Mouse (Mus musculus): Measurements from ENCODE around the gene Kctd2. TPM values are rescaled to one million over a fixed set of nuclear protein-coding genes. Genes with fewer than 3 reads are reported as not detected.
"Not testable (repeated sequence)": the region's sequence is repeated elsewhere in the genome, so short reads cannot be mapped to it uniquely, and the experiment has no call there.

Kctd2 gene
- total RNA-seq, 1 experiment from 2014 or later, result 12.3 TPM

DNA sequence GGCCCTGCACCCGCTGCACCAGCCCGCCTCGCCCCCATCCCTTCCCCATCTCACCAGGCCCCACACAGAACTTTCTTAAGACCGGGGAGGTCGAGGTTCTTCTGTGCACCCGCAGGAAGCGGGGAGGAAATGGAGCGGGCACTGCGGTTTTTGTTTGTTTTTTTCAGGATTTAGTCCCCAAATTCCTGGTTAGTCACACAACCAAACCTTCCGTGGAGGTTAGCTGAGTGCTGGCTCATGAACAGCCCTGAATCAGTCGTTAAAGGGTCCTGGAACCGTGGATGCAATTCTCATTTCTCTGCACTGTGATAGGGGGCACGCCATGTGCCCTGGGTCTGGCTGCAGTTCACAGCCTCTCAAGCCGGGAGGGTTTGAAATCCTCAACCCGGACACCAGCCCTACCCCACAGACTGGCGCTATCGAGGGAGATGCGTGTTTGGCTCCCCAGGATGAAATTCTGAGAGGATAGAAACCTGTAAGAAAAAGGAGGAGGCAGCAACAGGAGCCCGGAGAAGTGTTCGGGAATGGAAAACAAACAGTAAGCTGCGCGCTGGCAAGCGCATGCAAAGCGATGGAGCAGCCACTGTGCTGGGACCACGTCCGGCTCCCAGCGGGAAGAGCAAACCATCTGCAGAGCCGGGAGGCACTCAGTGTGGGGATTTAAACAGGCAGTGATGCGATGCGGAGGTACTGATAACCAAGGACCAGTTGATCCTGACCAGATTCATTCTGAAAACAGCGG lies 15.8 kb downstream of the Kctd2 start:
- ATAC-seq (replicated peaks; ENCODE audit: low read depth, poor library complexity, severe bottlenecking), result no peak

DNA sequence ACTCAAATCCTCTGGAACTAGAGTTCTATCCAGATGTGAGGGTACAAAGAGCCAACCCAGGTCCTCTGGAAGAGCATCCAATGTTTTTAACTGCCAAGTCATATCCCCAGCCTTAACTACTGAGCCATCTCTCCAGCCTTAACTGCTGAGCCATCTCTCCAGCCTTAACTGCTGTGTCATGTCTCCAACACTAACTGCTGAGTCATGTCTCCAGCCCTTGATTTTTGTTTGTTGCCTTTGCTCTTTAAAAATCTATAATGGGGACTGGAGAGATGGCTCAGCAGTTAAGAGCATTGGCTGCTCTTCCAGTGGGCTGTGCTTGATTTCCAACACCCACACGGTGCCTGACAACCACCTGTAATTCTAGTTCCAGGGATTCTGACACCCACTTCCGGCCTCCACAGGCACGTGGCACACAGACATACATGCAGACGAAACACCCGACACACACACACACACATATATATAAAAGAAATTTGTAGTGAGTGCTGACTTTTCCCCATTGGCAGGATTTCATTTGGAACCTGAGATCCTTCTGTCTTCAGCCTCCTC lies 17.7 kb downstream of the Kctd2 start:
- ATAC-seq (replicated peaks; ENCODE audit: low read depth, poor library complexity, severe bottlenecking), result no peak

DNA sequence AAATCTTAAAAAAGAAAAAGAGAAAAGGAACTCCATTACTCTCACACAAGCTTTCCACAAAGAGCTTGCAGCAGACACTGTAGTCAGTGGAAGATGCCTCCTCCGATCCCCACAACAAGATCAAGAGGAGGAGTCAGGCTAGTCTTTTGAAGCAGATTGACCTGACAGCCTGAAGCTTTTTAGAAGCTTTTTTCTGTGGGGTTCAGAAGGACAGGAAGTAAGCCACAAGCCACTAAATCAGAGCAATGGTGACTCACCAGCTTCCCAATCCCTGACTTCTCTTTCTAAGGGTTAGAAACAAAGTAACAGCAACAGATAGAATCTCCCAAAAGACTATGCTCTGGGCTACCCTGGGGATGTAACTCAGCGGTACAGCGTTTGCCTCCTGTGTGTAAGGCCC lies 19.4 kb downstream of the Kctd2 start:
- 0 out of 2 replicates have a peak, but pooled peaks have one; percentile 22 for ATAC-seq (replicated peaks; ENCODE audit: low read depth, poor library complexity, severe bottlenecking)

DNA sequence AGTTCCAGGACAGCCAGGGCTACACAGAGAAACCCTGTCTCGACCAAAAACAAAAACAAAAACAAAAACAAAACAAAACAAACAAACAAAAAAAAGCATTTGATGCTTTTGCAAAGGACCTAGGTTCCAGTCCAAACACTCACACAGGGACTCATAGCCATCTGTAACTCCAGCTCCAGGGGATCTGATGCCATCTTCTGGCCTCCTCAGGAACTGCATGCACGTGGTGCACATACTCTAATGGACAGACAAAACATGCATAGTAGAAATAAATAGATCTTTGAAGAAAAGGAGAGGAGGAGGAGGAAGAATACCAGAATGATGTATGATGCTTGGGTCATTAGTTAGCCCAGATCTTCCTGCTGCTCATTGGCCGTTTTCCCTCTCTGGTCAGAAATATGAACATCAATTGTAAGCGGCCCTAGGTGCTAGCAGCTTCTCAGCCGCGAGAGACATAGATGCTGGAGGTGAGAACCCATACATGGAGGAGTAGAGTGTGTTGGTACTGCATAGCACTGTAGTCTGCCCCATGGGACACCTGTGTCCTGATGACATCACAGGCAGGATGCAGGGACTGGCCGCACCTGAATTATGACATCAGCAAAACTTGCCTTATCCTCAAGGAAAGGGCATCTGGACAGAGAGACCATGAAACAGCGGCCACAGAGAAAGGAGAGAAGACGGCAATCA lies 20.1 kb downstream of the Kctd2 start, which contains the start of gene Trim80:
Trim80 (plus strand) TSS at position 640 of the 690 bp plus-strand sequence.
- ATAC-seq (replicated peaks; ENCODE audit: low read depth, poor library complexity, severe bottlenecking), result no peak

DNA sequence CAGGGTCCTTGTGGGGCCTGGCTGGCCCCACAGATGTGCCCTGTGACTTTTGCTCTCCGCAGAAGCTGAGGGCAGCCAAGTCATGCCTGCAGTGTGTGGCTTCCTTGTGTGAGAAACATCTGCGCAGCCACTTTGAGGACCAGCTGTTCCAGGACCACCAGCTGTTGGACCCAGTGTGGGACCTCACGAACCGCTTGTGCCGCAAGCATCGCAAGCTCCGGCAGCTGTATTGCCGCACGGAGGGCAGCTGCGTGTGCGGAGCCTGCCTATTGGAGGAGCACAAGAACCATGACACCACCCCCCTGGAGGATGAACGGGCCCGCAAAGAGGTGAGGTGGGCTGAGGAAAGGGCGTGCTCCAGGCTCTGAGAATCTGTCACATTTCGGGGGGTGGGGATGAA lies 21.5 kb downstream of the Kctd2 start:
- ATAC-seq (replicated peaks; ENCODE audit: low read depth, poor library complexity, severe bottlenecking), result no peak

DNA sequence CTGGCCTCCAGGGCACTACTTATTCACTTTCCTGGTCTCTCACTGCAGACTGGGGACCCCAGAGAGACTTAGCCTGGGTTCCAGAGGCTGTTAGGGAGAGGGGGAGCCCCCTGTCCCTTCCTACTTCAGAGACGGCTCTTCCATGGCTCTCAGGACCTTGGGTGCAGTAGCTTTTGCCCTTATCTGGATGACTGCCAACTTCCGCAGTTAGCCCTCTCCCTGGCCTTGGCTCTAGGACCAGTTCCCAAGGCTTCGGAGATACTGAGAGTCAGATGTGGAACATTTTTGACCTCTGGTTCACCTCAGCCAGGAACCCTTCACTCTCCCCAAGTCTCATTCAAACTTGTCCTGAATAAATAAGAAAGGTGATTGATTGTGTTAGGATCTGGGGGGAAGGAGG lies 27.0 kb downstream of the Kctd2 start:
- no peak for ATAC-seq (replicated peaks; ENCODE audit: low read depth, poor library complexity, severe bottlenecking)

DNA sequence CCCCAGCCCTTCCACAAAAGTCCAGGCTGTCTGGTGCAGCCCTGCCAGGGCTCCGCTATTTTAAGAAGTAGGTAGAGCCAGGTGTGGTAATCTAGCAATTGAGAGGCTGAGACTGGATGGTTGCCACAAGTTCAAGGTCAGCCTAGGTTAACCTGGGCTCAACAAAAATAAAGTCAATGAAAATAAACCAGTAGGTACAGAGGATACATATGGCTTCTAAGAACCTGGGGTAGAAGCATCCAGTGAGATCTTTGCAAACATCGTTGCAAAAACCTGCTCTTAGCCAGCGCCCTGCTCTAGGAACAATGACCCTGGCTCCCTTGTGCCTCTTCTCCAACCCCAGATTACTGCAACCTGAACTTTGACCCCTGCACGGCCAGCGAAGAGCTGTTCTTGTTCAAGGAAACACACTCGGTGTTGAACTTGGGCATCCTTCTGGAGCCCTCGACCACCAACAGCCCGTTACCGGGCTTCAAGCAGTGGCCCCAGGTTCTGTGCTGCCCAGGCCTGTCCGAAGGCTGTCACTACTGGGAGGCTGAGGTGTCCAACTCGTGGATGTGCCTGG lies 27.5 kb downstream of the Kctd2 start:
- ATAC-seq (replicated peaks; ENCODE audit: low read depth, poor library complexity, severe bottlenecking), result no peak

DNA sequence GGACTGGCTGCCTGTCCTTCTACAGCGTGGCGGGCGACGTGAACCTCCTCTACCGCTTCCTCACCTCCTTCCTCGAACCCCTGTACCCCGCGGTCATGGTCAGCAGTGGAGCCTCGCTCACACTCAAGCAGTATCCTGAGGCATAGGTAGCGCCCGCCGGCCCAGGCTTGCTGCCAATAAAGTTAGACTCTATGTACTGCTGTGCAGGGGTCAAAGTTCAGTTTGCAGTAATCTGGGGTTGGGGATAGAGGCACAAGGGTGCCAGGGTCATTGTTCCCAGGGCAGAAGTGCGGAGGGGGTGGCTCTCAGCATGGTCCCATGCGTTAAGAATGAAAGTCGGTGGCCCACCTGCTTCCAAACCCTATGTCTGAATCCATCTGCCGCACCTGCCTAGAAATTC lies 28.1 kb downstream of the Kctd2 start:
- ATAC-seq (replicated peaks; ENCODE audit: low read depth, poor library complexity, severe bottlenecking), result no peak

DNA sequence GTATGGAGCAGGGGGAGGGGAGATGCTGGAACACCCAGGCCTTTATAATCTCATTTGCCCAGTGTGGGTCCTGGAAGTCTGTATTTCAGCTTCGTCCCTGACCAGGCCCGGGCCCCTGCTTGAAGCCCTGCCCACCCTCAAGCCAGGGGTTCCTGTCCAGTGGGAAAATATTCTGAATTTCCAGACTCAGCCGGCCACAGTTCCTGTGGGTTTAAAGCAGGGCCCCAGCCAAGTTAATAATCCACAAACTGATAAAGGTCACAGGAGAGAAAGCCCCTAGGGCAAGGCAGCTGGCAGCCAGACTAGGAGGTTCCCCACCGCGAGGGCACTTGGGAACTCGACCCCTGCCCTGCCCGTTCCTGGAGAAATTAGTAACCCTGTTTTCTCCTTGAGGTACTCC lies 29.1 kb downstream of the Kctd2 start:
- ATAC-seq (replicated peaks; ENCODE audit: low read depth, poor library complexity, severe bottlenecking), result no peak

DNA sequence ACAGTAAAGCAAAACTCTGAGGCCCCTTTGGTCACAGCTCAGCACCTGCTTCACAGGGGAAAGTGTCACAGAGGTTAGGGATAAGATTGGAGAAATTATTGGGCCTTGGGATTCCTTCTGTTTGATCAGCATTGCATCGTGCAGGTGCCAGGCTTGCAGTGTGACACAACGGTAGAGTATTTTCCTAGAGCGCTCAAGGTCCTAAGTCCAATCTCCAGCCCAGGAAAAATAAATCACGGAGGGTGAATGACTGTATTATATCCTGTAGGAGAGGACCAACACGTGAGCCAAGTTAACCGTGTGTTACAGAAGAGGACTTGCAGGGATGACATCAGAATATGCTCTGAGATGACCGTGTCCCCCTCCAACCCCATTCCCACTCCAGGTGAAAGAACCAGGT lies 30.2 kb downstream of the Kctd2 start:
- ATAC-seq (replicated peaks; ENCODE audit: low read depth, poor library complexity, severe bottlenecking), result no peak

DNA sequence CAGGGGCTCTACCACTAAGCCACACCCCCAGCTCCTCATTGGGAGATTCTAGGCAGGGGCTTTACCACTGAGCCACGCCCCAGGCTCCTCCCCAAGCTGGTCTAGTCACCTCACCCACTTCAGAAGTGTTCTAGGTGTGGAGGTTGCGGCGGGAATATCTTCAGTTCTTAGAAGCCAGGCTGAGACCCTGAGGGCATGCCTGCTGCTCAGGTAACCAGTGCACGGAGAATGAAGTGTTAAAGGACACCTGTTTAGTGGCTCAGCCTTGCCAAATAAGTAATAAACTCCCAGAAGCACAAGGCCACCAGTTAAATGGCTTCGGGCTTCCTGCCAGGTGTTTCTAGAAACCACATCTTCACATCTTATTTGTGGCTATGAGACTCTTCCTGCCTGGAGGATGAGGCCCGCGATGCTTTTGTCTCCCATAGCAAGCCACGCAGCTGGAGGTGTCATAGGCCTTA lies 31.9 kb downstream of the Kctd2 start:
- peak; percentile 31; the same call in 1 of the 2 replicates for ATAC-seq (replicated peaks; ENCODE audit: low read depth, poor library complexity, severe bottlenecking)

DNA sequence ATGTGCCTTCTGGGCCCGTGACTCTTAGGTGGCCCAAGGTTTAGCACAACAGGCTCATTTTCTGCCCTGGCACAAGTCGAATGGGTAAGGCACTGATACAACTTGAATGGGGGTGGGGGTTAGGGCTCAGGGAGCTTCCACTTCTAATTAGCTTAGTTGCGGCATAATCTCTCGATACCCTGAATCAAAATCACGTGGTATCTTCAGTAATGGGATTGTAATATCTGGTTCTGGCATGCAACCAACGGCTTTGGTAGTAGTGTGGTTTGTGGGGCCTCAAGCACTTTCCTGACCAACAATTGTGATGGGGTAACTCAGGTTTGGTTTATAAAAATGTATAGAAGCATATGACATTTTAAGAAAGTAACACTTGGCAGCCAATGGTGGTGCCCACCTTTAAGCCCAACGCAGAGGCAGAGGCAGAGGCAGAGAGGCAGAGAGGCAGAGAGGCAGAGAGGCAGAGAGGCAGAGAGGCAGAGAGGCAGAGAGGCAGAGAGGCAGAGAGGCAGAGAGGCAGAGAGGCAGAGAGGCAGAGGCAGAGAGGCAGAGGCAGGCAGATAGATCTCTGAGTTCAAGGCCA lies 32.4 kb downstream of the Kctd2 start:
- ATAC-seq (replicated peaks; ENCODE audit: low read depth, poor library complexity, severe bottlenecking), result peak; percentile 27; the same call in 1 of the 2 replicates

DNA sequence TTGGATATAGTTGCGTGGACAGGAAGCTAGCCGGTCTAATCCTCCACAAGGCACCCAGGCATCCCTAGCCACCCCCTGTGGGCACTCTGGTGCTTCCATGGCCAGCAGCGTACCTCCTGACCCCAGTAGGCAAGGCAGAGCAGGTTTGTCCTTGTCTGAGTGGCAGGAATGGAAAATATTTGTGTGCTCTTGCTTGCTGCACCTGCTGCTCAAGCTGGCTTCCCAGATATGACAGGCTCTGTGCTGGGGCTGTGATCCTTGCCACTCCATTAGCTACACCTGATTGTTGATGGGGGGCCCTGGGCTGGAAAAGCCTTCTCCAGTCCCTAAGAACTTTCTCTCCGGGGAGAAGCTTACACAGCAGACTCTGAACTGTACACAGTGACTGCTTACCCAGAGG lies 33.4 kb downstream of the Kctd2 start:
- ATAC-seq (replicated peaks; ENCODE audit: low read depth, poor library complexity, severe bottlenecking), result no peak

DNA sequence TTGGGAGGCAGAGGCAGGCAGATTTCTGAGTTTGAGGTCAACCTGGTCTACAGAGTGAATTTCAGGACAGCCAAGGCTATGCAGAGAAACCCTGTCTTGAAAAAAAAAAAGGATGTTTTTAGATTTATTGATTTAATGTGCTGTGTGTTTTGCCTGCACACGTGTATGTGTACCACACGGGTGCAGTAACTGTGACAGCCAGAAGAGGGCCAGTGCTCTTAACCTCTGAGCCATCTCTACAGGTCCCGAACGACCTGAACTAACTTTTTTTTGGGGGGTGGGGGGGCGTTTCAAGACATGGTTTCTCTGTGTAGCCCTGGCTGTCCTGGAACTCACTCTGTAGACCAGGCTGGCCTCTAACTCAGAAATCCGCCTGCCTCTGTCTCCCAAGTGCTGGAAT lies 34.9 kb downstream of the Kctd2 start:
- not testable (repeated sequence) for ATAC-seq (replicated peaks; ENCODE audit: low read depth, poor library complexity, severe bottlenecking)

DNA sequence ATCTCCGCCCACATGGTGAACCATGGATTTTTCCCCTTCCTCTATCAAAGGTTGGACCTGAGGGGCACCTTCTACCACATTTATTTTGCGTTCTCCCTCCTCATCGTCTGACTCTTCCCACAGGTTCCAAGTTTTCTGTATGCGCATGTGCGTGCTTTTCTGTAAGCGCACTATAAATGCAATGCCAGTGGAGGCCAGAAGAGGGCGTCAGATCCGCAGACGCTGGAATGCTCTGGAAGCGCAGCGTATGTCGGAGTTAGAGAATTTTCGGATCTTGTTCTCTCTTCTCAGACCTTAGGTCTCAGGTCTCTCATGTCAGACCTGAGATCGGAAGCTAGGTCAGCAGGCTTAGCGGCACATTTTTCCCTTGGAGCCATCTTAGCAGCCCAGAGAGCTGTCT lies 35.7 kb downstream of the Kctd2 start:
- ATAC-seq (replicated peaks; ENCODE audit: low read depth, poor library complexity, severe bottlenecking), result no peak

DNA sequence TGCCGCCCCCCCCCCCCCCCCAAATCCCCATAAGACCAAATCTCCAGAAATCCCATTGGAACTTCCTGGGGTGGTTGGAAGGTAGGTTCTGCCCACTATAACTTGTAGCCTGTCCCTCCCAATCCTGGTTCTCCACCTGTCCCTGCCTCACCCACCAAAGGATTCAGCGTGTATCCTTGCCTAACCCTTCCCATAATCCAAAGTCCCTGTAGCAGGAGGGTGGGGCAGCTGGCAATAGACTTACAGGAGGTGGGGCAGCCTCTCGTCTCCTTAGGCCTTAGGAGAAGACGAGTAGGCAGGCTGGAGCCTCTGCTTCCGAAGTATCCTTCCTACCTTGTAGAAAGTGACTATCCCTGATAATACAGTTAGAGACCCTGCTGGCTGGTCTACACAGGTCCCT lies 36.3 kb downstream of the Kctd2 start:
- ATAC-seq (replicated peaks; ENCODE audit: low read depth, poor library complexity, severe bottlenecking), result no peak

DNA sequence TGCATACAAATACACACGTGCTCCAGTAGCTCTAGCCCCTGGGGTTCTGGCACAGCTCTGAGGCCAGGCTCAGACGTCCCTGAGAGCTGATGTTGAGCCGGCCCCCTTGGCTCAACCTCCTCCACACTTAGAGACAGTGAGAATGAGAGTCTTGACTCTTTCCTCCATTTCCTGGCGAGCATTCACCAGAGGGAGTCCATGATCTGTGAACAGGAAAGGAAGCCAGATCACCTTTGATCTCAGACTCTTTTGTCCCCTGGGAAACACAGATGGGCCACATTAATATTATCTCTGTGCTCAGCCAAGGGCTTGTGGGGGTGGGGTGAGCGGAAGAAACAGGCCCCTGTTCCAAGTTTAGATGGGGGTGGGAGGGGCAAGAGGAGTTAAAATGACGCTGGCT lies 37.5 kb downstream of the Kctd2 start:
- no peak for ATAC-seq (replicated peaks; ENCODE audit: low read depth, poor library complexity, severe bottlenecking)

DNA sequence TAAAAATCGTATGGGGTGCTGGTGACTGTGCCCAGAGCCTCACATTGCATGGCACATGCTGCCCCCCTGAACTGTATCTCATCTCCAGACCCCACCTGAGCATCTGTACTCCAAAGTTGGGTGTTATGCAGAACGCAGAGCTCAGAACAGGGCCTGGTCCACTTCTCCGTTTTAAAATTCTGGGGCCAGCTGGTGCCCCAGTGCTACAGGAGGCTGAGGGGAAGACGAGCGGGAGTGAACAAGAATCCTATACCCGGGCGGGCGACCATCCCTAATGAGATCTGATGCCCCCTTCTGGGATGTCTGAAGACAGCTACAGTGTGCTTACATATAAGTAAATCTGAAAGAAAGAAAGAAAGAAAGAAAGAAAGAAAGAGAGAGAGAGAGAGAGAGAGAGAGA lies 41.0 kb downstream of the Kctd2 start:
- no peak for ATAC-seq (replicated peaks; ENCODE audit: low read depth, poor library complexity, severe bottlenecking)

DNA sequence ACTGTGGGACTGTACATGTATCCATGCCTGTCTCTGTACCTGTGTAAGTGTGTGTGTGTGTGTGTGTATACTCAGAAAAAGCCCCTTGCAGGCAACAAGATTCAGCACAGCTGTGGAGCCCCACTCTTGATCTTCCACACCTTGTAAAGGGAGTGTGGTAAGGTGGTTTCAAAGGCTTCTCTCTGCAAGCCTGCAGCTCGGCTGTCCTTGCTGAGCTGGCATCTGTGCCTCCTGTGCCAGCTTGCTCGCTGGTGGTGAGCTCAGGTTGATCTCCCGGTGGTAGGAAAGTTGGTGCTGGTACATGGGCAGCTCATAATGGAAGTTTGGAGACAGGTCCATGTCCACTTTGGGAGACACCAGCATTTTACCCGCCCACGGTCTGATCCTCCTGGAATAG lies 41.9 kb downstream of the Kctd2 start:
- ATAC-seq (replicated peaks; ENCODE audit: low read depth, poor library complexity, severe bottlenecking), result no peak

DNA sequence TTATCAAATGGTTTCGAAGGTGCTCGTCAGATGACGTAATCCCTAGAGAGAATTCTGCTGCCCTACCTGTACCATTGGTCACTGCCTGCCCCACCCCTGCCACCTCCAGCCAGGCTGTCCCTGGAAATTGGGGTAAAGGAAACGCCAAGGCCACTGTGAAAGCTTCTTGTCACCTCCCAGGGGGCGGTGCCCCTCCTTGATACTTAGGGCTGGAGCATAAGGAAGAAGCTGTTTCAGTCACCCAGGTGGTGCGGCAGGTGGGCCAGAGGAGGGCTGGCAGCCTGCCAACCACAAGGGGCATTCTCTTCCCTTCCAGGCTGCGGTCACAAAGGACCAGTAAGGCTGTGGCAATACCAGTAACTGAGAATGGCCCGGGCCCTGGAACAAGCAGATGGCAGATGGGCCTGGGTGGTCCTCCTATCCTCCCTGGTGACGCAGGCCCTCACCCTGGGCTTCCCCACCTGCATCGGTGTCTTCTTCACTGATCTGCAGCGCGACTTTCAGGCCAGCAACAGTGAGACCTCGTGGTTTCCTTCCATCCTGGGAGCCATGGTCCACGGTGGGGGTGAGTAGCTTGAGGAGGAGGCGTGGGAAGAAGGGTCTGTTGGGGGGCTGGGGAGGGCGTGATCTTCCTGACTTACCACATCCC lies 42.4 kb downstream of the Kctd2 start, which contains the start of gene Slc16a5:
Slc16a5 (plus strand) TSS at position 232 of the 649 bp plus-strand sequence.
- no peak for ATAC-seq (replicated peaks; ENCODE audit: low read depth, poor library complexity, severe bottlenecking)

All from common myeloid progenitor, adult 5-6 weeks (primary cell).